Mouse (Mus musculus): ENCODE results near the gene Nanog. TPM values are rescaled to one million over a fixed set of nuclear protein-coding genes. Genes with fewer than 3 reads are reported as not detected.
"Not testable (repeated sequence)": the region's sequence is repeated elsewhere in the genome, so short reads cannot be mapped to it uniquely, and the experiment has no call there.

Gene Nanog
- polyA plus RNA-seq, 1 experiment from 2014 or later: 0.31 TPM

GRCm38 (mm10) chr6:122689411-122690055 is 17.8 kb upstream of the Nanog start:
- DNase-seq (ENCODE audit: low spot score) (no peak), ATAC-seq (replicated peaks; ENCODE audit: low FRiP score) (no peak)
- no peak overlapping the region for H3K4me3 ChIP-seq (ENCODE audit: low read depth, low read length)
- no peaks in the 10 kb centered on the region for H3K9me3 ChIP-seq (ENCODE audit: control insufficient read depth, low read length)
- no peak overlapping the region for H3K9ac ChIP-seq (ENCODE audit: low read length)
- 83% methylated on average over 6 of the region's 6 CpGs for WGBS
- no peaks in the 10 kb centered on the region for H3K27me3 ChIP-seq (ENCODE audit: control insufficient read depth, insufficient read depth, low read length)
- H3K36me3 ChIP-seq (ENCODE audit: control insufficient read depth, insufficient read depth, low read length): no peaks in the 10 kb centered on the region
- no peaks in the 10 kb centered on the region for H3K4me1 ChIP-seq (replicated peaks; ENCODE audit: control insufficient read depth, insufficient read depth, low read length)
- H3K27ac ChIP-seq (ENCODE audit: low read depth, low read length): no peak overlapping the region
- H3K4me2 ChIP-seq (ENCODE audit: low read depth, low read length, severe bottlenecking): no peak overlapping the region

DNA sequence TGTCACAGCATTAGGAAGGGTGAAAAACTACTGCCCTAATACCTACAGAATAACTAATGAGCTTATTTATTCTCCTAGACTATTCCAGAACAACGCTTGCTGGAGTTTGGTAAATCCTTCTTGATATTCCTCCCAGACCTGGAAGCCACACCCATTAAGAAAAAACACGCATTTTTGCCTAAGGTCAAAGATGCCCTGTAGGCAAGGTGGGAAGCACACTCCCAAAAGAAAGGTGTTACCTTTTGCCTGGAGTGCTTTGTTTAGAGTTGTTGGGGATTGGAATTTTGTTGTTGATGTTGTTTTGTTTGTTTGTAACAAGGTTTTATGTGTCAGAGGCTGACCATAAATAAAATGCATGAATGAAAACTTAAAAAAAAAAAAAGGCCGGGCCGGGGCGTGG is 17.2 kb upstream of the Nanog start:
- ATAC-seq (replicated peaks; ENCODE audit: low FRiP score): no peak
- DNase-seq (ENCODE audit: low spot score): no peak
- Histone ChIP-seq H3K27me3 (ENCODE audit: control insufficient read depth, insufficient read depth, low read length) (no peaks in the 10 kb centered on the region), H3K9ac (ENCODE audit: low read length) (no peak overlapping the region), H3K27ac (ENCODE audit: low read depth, low read length) (no peak overlapping the region), H3K4me3 (ENCODE audit: low read depth, low read length) (no peak overlapping the region), H3K4me1 (replicated peaks; ENCODE audit: control insufficient read depth, insufficient read depth, low read length) (no peaks in the 10 kb centered on the region), H3K4me2 (ENCODE audit: low read depth, low read length, severe bottlenecking) (no peak overlapping the region), H3K36me3 (ENCODE audit: control insufficient read depth, insufficient read depth, low read length) (no peaks in the 10 kb centered on the region), H3K9me3 (ENCODE audit: control insufficient read depth, low read length) (no peaks in the 10 kb centered on the region)
- 82% methylated on average over 5 of the region's 5 CpGs for WGBS

- Histone ChIP-seq H3K4me1 (replicated peaks; ENCODE audit: control insufficient read depth, insufficient read depth, low read length) (no peaks in the 10 kb centered on the region), H3K27me3 (ENCODE audit: control insufficient read depth, insufficient read depth, low read length) (no peaks in the 10 kb centered on the region), H3K4me2 (ENCODE audit: low read depth, low read length, severe bottlenecking) (no peak overlapping the region), H3K27ac (ENCODE audit: low read depth, low read length) (no peak overlapping the region), H3K36me3 (ENCODE audit: control insufficient read depth, insufficient read depth, low read length) (no peaks in the 10 kb centered on the region), H3K4me3 (ENCODE audit: low read depth, low read length) (no peak overlapping the region), H3K9ac (ENCODE audit: low read length) (no peak overlapping the region), H3K9me3 (ENCODE audit: control insufficient read depth, low read length) (no peaks in the 10 kb centered on the region)
- no peak for DNase-seq (ENCODE audit: low spot score)
- 87% methylated on average over 3 of the region's 3 CpGs for WGBS
- no peak for ATAC-seq (replicated peaks; ENCODE audit: low FRiP score)
Observed at GRCm38 (mm10) chr6:122695398-122695797, 11.9 kb upstream of the Nanog start.

DNA sequence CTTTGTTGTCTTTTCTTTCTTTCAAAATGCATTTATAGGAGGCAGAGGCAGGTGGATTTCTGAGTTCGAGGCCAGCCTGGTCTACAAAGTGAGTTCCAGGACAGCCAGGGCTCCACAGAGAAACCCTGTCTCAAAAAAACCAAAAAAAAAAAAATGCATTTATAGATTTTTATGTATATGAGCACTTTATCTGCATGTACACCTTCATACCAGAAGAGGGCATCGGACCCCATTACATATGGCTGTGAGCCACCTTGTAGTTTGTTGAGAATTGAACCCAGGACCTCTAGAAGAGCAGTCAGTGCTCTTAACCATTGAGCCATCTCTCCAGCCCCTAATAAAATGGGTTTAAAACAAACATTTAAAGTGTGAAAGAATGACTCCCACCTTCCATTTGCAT is 7.7 kb upstream of the Nanog start:
- H3K4me2 ChIP-seq (ENCODE audit: low read depth, low read length, severe bottlenecking); H3K9me3 ChIP-seq (ENCODE audit: control insufficient read depth, low read length); ATAC-seq (replicated peaks; ENCODE audit: low FRiP score); H3K27me3 ChIP-seq (ENCODE audit: control insufficient read depth, insufficient read depth, low read length); H3K27ac ChIP-seq (ENCODE audit: low read depth, low read length); H3K4me1 ChIP-seq (replicated peaks; ENCODE audit: control insufficient read depth, insufficient read depth, low read length); H3K4me3 ChIP-seq (ENCODE audit: low read depth, low read length); H3K9ac ChIP-seq (ENCODE audit: low read length); DNase-seq (ENCODE audit: low spot score); H3K36me3 ChIP-seq (ENCODE audit: control insufficient read depth, insufficient read depth, low read length): not testable (repeated sequence)
- 81% methylated on average over 2 of the region's 2 CpGs for WGBS

DNA sequence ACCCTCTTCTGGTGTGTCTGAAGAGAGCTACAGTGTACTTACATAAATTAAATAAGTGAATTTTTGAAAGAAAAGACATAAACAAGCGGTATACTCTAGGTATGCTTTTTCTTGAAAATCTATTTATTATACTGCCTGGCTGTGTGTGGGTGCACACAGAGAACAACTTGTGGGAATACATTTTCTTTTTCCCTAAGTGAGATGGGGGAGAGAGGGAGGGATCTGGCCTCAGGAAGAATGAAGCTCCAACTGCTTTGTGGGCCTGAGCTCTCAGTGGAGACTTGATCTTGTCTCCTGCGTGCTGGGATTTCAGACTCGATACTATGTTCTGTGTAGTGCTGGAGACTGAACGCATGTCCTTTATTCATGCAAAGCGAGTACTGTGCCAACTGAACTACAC is 5.5 kb upstream of the Nanog start:
- Histone ChIP-seq H3K9ac (ENCODE audit: low read length) (no peak overlapping the region), H3K4me2 (ENCODE audit: low read depth, low read length, severe bottlenecking) (no peak overlapping the region), H3K9me3 (ENCODE audit: control insufficient read depth, low read length) (no peaks in the 10 kb centered on the region), H3K4me3 (ENCODE audit: low read depth, low read length) (no peak overlapping the region), H3K27me3 (ENCODE audit: control insufficient read depth, insufficient read depth, low read length) (no peaks in the 10 kb centered on the region; the same call in 1 of the 2 replicates), H3K36me3 (ENCODE audit: control insufficient read depth, insufficient read depth, low read length) (no peaks in the 10 kb centered on the region), H3K4me1 (replicated peaks; ENCODE audit: control insufficient read depth, insufficient read depth, low read length) (no peaks in the 10 kb centered on the region), H3K27ac (ENCODE audit: low read depth, low read length) (no peak overlapping the region)
- DNase-seq (ENCODE audit: low spot score) (no peak), ATAC-seq (replicated peaks; ENCODE audit: low FRiP score) (no peak)
- WGBS: 78% methylated on average over 5 of the region's 5 CpGs

GRCm38 (mm10) chr6:122702480-122703124 is 4.7 kb upstream of the Nanog start:
- no peaks in the 10 kb centered on the region for H3K36me3 ChIP-seq (ENCODE audit: control insufficient read depth, insufficient read depth, low read length)
- H3K9ac ChIP-seq (ENCODE audit: low read length): peak overlapping the region; percentile 27; the same call in 1 of the 2 replicates
- peak; percentile 66 for DNase-seq (ENCODE audit: low spot score)
- H3K27ac ChIP-seq (ENCODE audit: low read depth, low read length): peak overlapping the region; percentile 28; the same call in 1 of the 2 replicates
- H3K4me1 ChIP-seq (replicated peaks; ENCODE audit: control insufficient read depth, insufficient read depth, low read length): no peaks in the 10 kb centered on the region
- H3K4me3 ChIP-seq (ENCODE audit: low read depth, low read length): no peak overlapping the region
- ATAC-seq (replicated peaks; ENCODE audit: low FRiP score): peak; percentile 81
- H3K9me3 ChIP-seq (ENCODE audit: control insufficient read depth, low read length): no peaks in the 10 kb centered on the region
- no peaks in the 10 kb centered on the region; the same call in 1 of the 2 replicates for H3K27me3 ChIP-seq (ENCODE audit: control insufficient read depth, insufficient read depth, low read length)
- H3K4me2 ChIP-seq (ENCODE audit: low read depth, low read length, severe bottlenecking): peak overlapping the region; percentile 31; the same call in 1 of the 2 replicates
- 6% methylated on average over 20 of the region's 20 CpGs for WGBS

- Histone ChIP-seq H3K27me3 (ENCODE audit: control insufficient read depth, insufficient read depth, low read length) (no peaks in the 10 kb centered on the region; the same call in 1 of the 2 replicates), H3K36me3 (ENCODE audit: control insufficient read depth, insufficient read depth, low read length) (no peaks in the 10 kb centered on the region), H3K9ac (ENCODE audit: low read length) (no peak overlapping the region), H3K4me1 (replicated peaks; ENCODE audit: control insufficient read depth, insufficient read depth, low read length) (no peaks in the 10 kb centered on the region), H3K4me2 (ENCODE audit: low read depth, low read length, severe bottlenecking) (no peak overlapping the region), H3K9me3 (ENCODE audit: control insufficient read depth, low read length) (no peaks in the 10 kb centered on the region), H3K27ac (ENCODE audit: low read depth, low read length) (no peak overlapping the region), H3K4me3 (ENCODE audit: low read depth, low read length) (no peak overlapping the region)
- ATAC-seq (replicated peaks; ENCODE audit: low FRiP score): no peak
- no peak for DNase-seq (ENCODE audit: low spot score)
- WGBS: 19% methylated on average over 5 of the region's 6 CpGs
Observed at GRCm38 (mm10) chr6:122703251-122703650, 4.0 kb upstream of the Nanog start.

DNA sequence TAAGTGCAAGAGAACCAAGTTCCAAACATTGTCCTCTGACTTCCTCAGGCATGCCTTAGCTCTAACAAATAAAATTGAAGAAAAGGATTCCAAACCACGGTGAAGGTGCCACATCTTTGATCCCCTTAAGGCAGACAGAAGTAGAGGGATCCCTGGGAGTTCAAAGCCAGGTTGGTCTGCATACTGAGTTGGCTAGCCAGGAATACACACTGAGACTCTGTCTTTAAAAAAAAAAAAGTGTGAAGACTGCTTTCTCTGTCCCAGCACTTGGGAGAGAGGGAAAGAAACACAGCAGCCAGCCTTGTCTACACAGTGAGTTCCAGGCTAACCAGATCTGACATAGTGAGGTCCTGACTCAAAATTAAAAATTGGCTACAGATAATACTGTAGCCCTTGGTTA is 3.6 kb upstream of the Nanog start:
- DNase-seq (ENCODE audit: low spot score) (no peak), ATAC-seq (replicated peaks; ENCODE audit: low FRiP score) (no peak)
- H3K27ac ChIP-seq (ENCODE audit: low read depth, low read length): no peak overlapping the region
- no peaks in the 10 kb centered on the region; the same call in 1 of the 2 replicates for H3K27me3 ChIP-seq (ENCODE audit: control insufficient read depth, insufficient read depth, low read length)
- H3K9me3 ChIP-seq (ENCODE audit: control insufficient read depth, low read length): no peaks in the 10 kb centered on the region
- H3K4me1 ChIP-seq (replicated peaks; ENCODE audit: control insufficient read depth, insufficient read depth, low read length): no peaks in the 10 kb centered on the region
- H3K4me2 ChIP-seq (ENCODE audit: low read depth, low read length, severe bottlenecking): no peak overlapping the region
- H3K4me3 ChIP-seq (ENCODE audit: low read depth, low read length): no peak overlapping the region
- 14% methylated on average over 1 of the region's 1 CpGs for WGBS
- no peaks in the 10 kb centered on the region for H3K36me3 ChIP-seq (ENCODE audit: control insufficient read depth, insufficient read depth, low read length)
- no peak overlapping the region for H3K9ac ChIP-seq (ENCODE audit: low read length)
